Mouse (Mus musculus) lung, postnatal 0 days (tissue): ENCODE measurements at regions not wholly inside any gene's neighbourhood (a gene's known extent, or its start where the extent isn't known, plus 50 kb on each side); places are given as distances from the start of the nearest gene placed in this dataset.

Experiments
- ATAC-seq: fragments of 200-750 bp; cut with Nextera tagmentation; 2 replicates; pipeline ENCODE4 v1.8.0; 2017; ENCODE audit warnings: moderate library complexity
- DNase-seq: peaks from one replicate; pipeline ENCODE4 v3.0.0-alpha.2; 2016; ENCODE audit warnings: low spot score
- H3K27ac ChIP-seq: fragments of 300-500 bp; sonication (generic); 2 replicates; pipeline ENCODE4 v1.5.1; 2014; ENCODE audit warnings: antibody characterized with exemption, mild to moderate bottlenecking, low read length, mixed read lengths
- H3K27me3 ChIP-seq: fragments of 300-500 bp; sonication (generic); replicated peaks from 2 replicates; pipeline ENCODE4 v1.6.1; 2014; ENCODE audit warnings: low read length, mixed read lengths; ENCODE audit not compliant: insufficient read depth
- H3K36me3 ChIP-seq: fragments of 300-500 bp; sonication (generic); 2 replicates; pipeline ENCODE4 v1.6.1; 2014; ENCODE audit warnings: low read length, mixed read lengths; ENCODE audit not compliant: insufficient read depth
- H3K4me1 ChIP-seq: fragments of 300-500 bp; sonication (generic); 2 replicates; pipeline ENCODE4 v1.6.1; 2014; ENCODE audit warnings: antibody characterized with exemption, low read depth, low read length, mixed read lengths; ENCODE audit not compliant: insufficient read depth
- H3K4me2 ChIP-seq: fragments of 300-500 bp; sonication (generic); replicated peaks from 2 replicates; pipeline ENCODE4 v1.6.1; 2014; ENCODE audit warnings: low read depth, mild to moderate bottlenecking, low read length, moderate library complexity, mixed read lengths
- H3K4me3 ChIP-seq: fragments of 300-500 bp; sonication (generic); 2 replicates; pipeline ENCODE4 v1.5.1; 2014; ENCODE audit warnings: low read depth, low read length
- H3K9ac ChIP-seq: fragments of 300-500 bp; sonication (generic); replicated peaks from 2 replicates; pipeline ENCODE4 v1.6.1; 2014; ENCODE audit warnings: low read depth, mild to moderate bottlenecking
- H3K9me3 ChIP-seq: fragments of 300-500 bp; sonication (generic); 2 replicates; pipeline ENCODE4 v1.6.1; 2016; ENCODE audit warnings: low read length, mixed read lengths
- CTCF ChIP-seq: IDR thresholded peaks from 2 replicates; pipeline ENCODE4 v1.5.1; 2016; ENCODE audit warnings: antibody characterized with exemption, mild to moderate bottlenecking
- EP300 ChIP-seq: IDR thresholded peaks from 2 replicates; pipeline ENCODE4 v1.6.1; 2016; ENCODE audit warnings: antibody characterized with exemption, mild to moderate bottlenecking, control low read depth
- WGBS: fragments of 180-500 bp; shearing (Covaris S2); extraction: QIAGEN DNeasy Blood & Tissue Kit; methylation state at CpG from one replicate; pipeline ENCODE4 v1.1.7; 2014; 5-methylcytosine and 5-hydroxymethylcytosine counted together

- Histone ChIP-seq H3K36me3 (no peaks in the 10 kb centered on the region), H3K4me2 (no peak overlapping the region), H3K9ac (no peak overlapping the region), H3K4me3 (no peak overlapping the region), H3K27me3 (no peaks in the 10 kb centered on the region), H3K9me3 (no peaks in the 10 kb centered on the region), H3K4me1 (no peaks in the 10 kb centered on the region), H3K27ac (no peak overlapping the region)
- DNase-seq (peak; percentile 74), ATAC-seq (peak; percentile 57)
- 58% methylated on average over 2 of the region's 2 CpGs for WGBS
- TF ChIP-seq EP300 (no peak), CTCF (no peak)
Observed at GRCm38 (mm10) chr12:31130434-31130833, 56.8 kb downstream of the Fam110c start.

- ATAC-seq (no peak), DNase-seq (no peak)
- Histone ChIP-seq H3K4me2 (no peak overlapping the region), H3K9ac (no peak overlapping the region), H3K9me3 (no peaks in the 10 kb centered on the region), H3K27me3 (no peaks in the 10 kb centered on the region), H3K4me3 (no peak overlapping the region), H3K27ac (no peak overlapping the region), H3K4me1 (no peaks in the 10 kb centered on the region), H3K36me3 (no peaks in the 10 kb centered on the region)
- 68% methylated on average over 6 of the region's 6 CpGs for WGBS
- TF ChIP-seq CTCF (no peak), EP300 (no peak)
Observed at GRCm38 (mm10) chr12:31134465-31134992, 60.9 kb downstream of the Fam110c start.

DNA sequence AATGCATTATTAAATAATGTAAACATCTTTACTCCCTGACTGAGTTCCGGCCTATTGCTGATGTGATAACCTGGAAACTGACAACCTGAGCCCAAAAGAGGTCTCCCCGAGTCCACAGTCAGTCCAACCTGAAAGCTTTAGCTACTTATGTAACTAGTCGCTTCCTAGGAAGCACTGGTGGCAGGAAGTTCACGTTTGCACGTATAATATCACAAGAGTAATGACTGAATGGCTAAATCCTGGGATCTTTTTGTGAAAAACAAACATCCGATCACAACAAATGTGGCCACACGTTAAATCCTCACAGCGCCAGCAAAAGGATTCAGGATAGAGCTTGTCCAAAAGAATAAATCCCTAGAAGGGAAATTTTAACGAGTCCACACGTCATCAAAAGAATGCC lies 62.7 kb downstream of the Fam110c start:
- Histone ChIP-seq H3K4me2 (no peak overlapping the region), H3K9ac (no peak overlapping the region), H3K4me3 (no peak overlapping the region), H3K27ac (no peak overlapping the region), H3K4me1 (no peaks in the 10 kb centered on the region), H3K9me3 (no peaks in the 10 kb centered on the region), H3K36me3 (no peaks in the 10 kb centered on the region), H3K27me3 (no peaks in the 10 kb centered on the region)
- TF ChIP-seq EP300 = no peak
- ATAC-seq (no peak), DNase-seq (no peak)
- 59% methylated on average over 10 of the region's 10 CpGs for WGBS

GRCm38 (mm10) chr12:31136911-31137310 lies 63.2 kb downstream of the Fam110c start:
- DNase-seq = peak; percentile 68
- Histone ChIP-seq H3K4me2 (no peak overlapping the region), H3K27ac (0 out of 2 replicates have a peak overlapping the region, but pooled peaks have one; percentile 29), H3K9ac (no peak overlapping the region), H3K27me3 (no peaks in the 10 kb centered on the region), H3K4me3 (no peak overlapping the region), H3K9me3 (no peaks in the 10 kb centered on the region), H3K4me1 (no peaks in the 10 kb centered on the region), H3K36me3 (no peaks in the 10 kb centered on the region)
- no peak for TF ChIP-seq EP300
- TF ChIP-seq CTCF = no peak
- 40% methylated on average over 3 of the region's 3 CpGs for WGBS
- ATAC-seq = peak; percentile 60

- peak; percentile 38 for DNase-seq
- TF ChIP-seq CTCF (no peak), EP300 (no peak)
Observed at GRCm38 (mm10) chr12:31137431-31137830, 63.8 kb downstream of the Fam110c start.

GRCm38 (mm10) chr12:31139853-31140252 lies 66.2 kb downstream of the Fam110c start:
- no peaks in the 10 kb centered on the region; the same call in 1 of the 2 replicates for H3K27me3 ChIP-seq
- peak; percentile 95 for ATAC-seq
- no peaks in the 10 kb centered on the region for H3K36me3 ChIP-seq
- H3K27ac ChIP-seq = no peak overlapping the region
- no peak for TF ChIP-seq CTCF
- peak; percentile 52; the same call in 1 of the 2 replicates for TF ChIP-seq EP300
- peak; percentile 88 for DNase-seq
- 30% methylated on average over 4 of the region's 4 CpGs for WGBS
- H3K9ac ChIP-seq = no peak overlapping the region
- no peaks in the 10 kb centered on the region for H3K9me3 ChIP-seq
- H3K4me3 ChIP-seq = no peak overlapping the region
- H3K4me2 ChIP-seq = no peak overlapping the region
- H3K4me1 ChIP-seq = no peaks in the 10 kb centered on the region

More at GRCm38 (mm10) chr12:31137431-31137830, 63.8 kb downstream of the Fam110c start:
- Histone ChIP-seq H3K4me3 (no peak overlapping the region), H3K9me3 (no peaks in the 10 kb centered on the region), H3K36me3 (no peaks in the 10 kb centered on the region), H3K4me2 (no peak overlapping the region), H3K27me3 (no peaks in the 10 kb centered on the region), H3K27ac (0 out of 2 replicates have a peak overlapping the region, but pooled peaks have one; percentile 29), H3K9ac (no peak overlapping the region), H3K4me1 (no peaks in the 10 kb centered on the region)
- no peak for ATAC-seq
- 60% methylated on average over 5 of the region's 5 CpGs for WGBS
